Mouse (Mus musculus): ENCODE data around the gene Gm13279.
"Not testable (repeated sequence)": the region's sequence is repeated elsewhere in the genome, so short reads cannot be mapped to it uniquely, and the experiment has no call there.

Gene Gm13279

GRCm38 (mm10) chr4:88799365-88799764 is 2.2 kb downstream of the Gm13279 start, which contains the start of gene Gm13285:
TSS of gene Gm13285 (plus strand) at chr4:88799665.
- not testable (repeated sequence) for DNase-seq

- DNase-seq = not testable (repeated sequence)
Observed at GRCm38 (mm10) chr4:88802954-88803353, 5.8 kb downstream of the Gm13279 start, which contains the start of gene Gm13287. TSS of gene Gm13287 (plus strand) at chr4:88803254.

GRCm38 (mm10) chr4:88805231-88805630 is 8.0 kb downstream of the Gm13279 start, which contains the start of gene Gm13288:
TSS of gene Gm13288 (plus strand) at chr4:88805531.
- DNase-seq = not testable (repeated sequence)

GRCm38 (mm10) chr4:88805761-88806160 is 8.6 kb downstream of the Gm13279 start:
- peak; percentile 9 to 36 for DNase-seq

GRCm38 (mm10) chr4:88815928-88816327 is 18.7 kb downstream of the Gm13279 start, which contains the start of gene Ifna7:
TSS of gene Ifna7 (plus strand) at chr4:88816228.
- no peak for DNase-seq

- no peak for DNase-seq
Observed at GRCm38 (mm10) chr4:88819659-88820058, 22.5 kb downstream of the Gm13279 start, which contains the start of gene Ifna11. TSS of gene Ifna11 (plus strand) at chr4:88819959.

- peak; percentile 35 to 45 for DNase-seq
Observed at GRCm38 (mm10) chr4:88822995-88823394, 25.8 kb downstream of the Gm13279 start.

GRCm38 (mm10) chr4:88827116-88827515 is 29.9 kb downstream of the Gm13279 start, which contains the start of gene Ifna6:
TSS of gene Ifna6 (plus strand) at chr4:88827416.
- not testable (repeated sequence) for DNase-seq

GRCm38 (mm10) chr4:88830523-88830922 is 33.3 kb downstream of the Gm13279 start:
- peak; percentile 36 to 37 for DNase-seq

GRCm38 (mm10) chr4:88835225-88835624 is 38.0 kb downstream of the Gm13279 start, which contains the start of gene Ifna5:
TSS of gene Ifna5 (plus strand) at chr4:88835525.
- not testable (repeated sequence) for DNase-seq

GRCm38 (mm10) chr4:88838828-88839227 is 41.6 kb downstream of the Gm13279 start:
- peak; percentile 7 to 13 for DNase-seq

- DNase-seq = no peak
Observed at GRCm38 (mm10) chr4:88840058-88840457, 42.9 kb downstream of the Gm13279 start.

GRCm38 (mm10) chr4:88841438-88841911 is 44.3 kb downstream of the Gm13279 start, which contains the start of gene Ifna4:
TSS of gene Ifna4 (plus strand) at chr4:88841861.
- no peak for DNase-seq

GRCm38 (mm10) chr4:88845334-88845733 is 48.1 kb downstream of the Gm13279 start:
- DNase-seq = no peak
